Mouse (Mus musculus) MEL (cell line): ENCODE data around the gene Pacsin1.

Source experiments
- POLR2A ChIP-seq, 2 experiments: IDR thresholded peaks; 2 replicates each; pipeline ENCODE4 v1.6.1; 2011 to 2012; ENCODE audit warnings: low read length in 2 of 2, mild to moderate bottlenecking in 2 of 2, control low read depth in 1 of 2, improper control_type of control experiment in 1 of 2, low read depth in 1 of 2, moderate library complexity in 1 of 2; ENCODE audit not compliant: control insufficient read depth in 1 of 2, insufficient read depth in 1 of 2, poor library complexity in 1 of 2
- TAL1 ChIP-seq: IDR thresholded peaks from 2 replicates; pipeline ENCODE4 v1.6.1; 2012; ENCODE audit warnings: mild to moderate bottlenecking, inconsistent platforms, low read length, moderate library complexity, mixed read lengths

GRCm38 (mm10) chr17:27677756-27678155, 22.4 kb downstream of the Pacsin1 start:
- TF ChIP-seq POLR2A (IDR thresholded peaks at IDR 0.05; ENCODE audit: control insufficient read depth in 1 of 2, insufficient read depth in 1 of 2, low read depth in 1 of 2, low read length in 2 of 2, poor library complexity in 1 of 2): no peak
- TF ChIP-seq TAL1: no peak
